Mouse (Mus musculus) adrenal gland, adult (tissue): Measurements from ENCODE around the gene Inha.

Experiments used
- DNase-seq, 2 experiments: peaks; one replicate each; pipeline ENCODE4 v3.0.0; 2022 to 2023; ENCODE audit warnings: low spot score in 1 of 2; ENCODE audit not compliant: inconsistent age in 2 of 2

Gene Inha

GRCm38 (mm10) chr1:75555680-75556079 is 48.8 kb downstream of the Inha start:
- no peak for DNase-seq

GRCm38 (mm10) chr1:75556143-75556781 is 49.4 kb downstream of the Inha start:
- no peak for DNase-seq

GRCm38 (mm10) chr1:75557041-75557440 is 50.2 kb downstream of the Inha start:
- DNase-seq: peak in 1 of 2 experiments; percentile 43

DNA sequence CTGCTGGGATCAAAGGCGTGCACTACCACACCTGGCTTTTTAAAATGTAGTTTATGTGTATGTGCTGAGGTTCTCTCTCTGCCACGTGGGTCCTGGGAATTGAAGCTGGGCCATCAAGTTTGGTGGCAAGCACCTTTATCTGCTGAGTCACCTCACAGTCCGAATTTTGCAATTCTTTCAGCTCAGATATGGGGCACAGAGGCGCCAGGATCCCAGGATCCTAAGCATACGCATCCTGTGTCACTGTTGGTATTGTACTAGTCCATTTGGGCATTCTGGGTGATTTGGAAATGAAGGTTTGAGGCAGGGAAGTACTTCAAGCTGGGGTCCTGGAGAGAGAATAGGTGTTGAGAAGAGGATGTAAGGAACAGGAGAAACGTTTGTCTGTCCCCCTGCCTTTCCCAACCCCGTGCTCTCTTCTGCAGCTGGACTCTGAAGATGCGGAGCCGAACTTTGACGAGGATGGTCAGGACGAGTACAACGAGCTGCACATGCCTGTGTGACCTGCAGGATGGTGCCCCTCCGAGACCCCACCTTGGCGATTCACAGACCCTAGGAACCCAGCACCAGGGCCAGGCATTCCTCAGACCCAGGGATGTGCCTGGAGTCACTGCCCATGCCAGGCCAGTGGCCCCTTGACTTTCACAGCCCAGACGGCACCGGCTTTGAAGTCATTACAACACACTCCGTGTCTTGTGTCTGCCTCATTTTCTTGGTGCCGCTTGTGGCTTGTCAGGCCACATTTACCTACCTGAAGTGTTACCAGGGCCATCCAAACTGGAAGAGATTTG is 51.7 kb downstream of the Inha start:
- DNase-seq: peak; percentile 65 to 83

DNA sequence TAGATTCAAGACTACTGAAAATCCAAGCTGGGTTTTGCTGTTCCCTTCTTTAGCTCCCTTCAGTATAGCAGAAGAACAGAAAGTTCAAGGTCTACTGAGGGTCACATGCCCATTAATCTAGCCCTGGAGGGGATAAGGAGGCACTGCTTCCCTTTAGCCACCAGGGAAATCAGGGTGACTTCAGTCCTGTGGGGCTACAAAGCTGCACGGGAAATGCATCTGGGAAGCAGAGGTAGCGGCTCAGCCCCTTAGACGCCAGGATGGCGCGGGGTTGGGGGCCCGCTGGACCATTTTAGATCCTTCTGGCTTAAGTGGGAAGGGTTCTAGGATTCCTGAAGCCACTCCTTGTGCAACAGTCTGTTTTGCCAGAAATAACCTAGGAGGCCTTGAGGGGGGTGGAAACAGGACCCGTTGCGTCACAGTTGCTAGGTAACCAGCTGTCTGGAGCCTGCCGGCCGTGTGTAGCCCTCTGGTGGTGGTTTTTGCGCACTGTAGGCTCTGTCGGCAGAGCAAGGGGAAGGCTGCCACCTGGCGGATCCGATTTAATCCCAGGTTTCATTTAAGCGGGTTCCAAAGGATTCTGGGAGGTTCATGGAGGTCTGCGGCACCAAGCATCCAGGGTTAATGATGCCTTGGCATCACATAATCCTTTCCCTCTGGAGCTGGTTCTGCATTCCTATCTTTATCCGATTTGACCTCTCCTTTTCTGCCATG is 52.5 kb downstream of the Inha start:
- DNase-seq: peak; percentile 95 to 98
